Mouse (Mus musculus) testis, postnatal 14 days (tissue): ENCODE data around the gene Trove2.
A peak's percentile ranks its signal among the peaks of the same experiment; 100 is the strongest.
"Not testable (repeated sequence)": the region's sequence is repeated elsewhere in the genome, so short reads cannot be mapped to it uniquely, and the experiment has no call there.

Experiments used
- DNase-seq: peaks from one replicate; pipeline ENCODE4 v3.0.0; 2021; ENCODE audit warnings: low spot score

Gene Trove2

DNA sequence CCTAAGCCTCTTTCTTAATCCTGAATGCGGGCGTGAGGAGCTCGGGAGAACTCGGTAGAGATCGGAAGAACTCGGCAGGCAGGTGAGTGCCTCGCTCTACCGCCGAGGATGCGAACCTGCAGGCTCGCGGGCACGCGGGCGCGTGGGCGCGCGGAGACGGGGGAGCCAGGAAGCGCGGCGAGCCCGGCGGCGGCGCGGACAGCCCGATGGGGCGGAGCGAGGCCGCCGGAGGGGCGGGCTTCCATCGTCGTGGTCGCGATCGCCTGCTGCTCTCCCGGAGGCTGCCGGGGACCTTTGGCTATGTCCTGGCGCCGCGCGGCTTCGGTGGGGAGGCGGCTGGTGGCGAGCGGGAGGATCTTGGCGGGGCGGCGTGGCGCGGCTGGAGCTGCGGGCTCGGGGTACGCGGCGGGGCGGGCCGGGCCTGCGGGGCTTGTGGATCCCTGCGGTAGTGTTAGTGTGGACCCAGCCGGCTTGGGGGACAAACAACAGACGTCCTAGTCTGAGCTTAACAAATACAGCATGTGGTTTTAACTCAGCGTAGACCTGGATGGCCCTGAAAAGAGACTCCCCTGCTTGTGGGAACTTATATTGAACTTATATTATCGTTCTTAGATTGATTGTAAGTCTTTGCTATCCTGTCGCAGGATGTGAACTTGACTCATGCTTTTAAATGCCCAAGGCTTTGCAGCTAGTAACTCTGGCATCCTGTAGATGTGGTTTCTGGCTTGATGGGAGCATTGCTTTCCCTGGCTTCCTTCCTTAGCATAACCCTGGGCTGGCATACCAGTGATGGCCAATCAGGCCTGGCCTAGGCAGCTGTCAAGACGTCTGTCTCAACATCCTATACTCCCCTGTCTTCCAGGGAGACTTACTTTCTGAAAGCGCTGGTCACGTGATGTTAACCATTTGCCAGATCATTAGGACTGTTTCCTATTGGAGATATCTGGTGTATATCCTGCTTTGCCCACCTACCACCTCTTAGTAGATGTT is 37.2 kb downstream of the Trove2 start:
- DNase-seq = peak; percentile 81

DNA sequence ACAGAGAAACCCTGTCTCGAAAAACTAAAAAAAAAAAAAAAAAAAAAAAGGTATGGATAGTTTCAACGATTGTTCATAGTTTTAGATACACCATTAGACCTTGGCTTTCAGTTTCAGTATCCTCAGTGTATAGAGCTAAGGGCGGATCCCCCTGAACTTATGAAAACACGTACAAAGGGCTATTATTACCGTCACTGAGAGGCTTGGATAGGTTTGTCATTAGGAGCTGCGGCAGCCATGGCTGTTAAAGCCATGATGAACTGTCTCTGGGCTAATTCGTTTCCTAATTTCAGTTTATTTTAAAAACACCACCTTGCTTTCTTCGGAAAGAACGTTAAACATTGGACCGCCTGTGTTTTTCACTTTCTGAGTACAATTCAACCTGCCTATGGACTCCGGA is 38.1 kb downstream of the Trove2 start:
- DNase-seq = no peak

DNA sequence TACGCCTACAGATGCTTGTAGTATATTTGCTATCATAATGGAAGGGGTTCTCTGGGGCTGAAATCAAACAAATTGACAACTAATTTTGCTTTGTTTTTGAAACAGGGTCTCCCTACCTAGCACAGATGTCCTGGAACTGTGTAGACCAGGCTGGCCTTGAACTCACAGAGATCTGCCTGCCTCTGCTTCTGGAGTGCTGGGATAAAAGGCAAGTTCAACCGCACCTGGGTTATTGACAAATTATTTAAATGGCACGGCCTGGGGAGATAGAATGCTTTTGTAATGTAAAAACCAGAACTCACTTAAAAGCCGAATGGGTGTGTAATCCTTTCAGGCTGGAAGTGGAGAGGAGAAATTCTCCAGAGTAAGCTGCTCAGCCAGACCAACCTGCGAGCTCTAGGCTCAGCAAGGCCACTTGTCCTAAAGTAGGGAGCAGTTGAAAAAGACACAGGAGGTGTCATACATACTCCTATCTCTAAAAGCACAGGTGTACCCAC is 42.9 kb downstream of the Trove2 start:
- DNase-seq = no peak

DNA sequence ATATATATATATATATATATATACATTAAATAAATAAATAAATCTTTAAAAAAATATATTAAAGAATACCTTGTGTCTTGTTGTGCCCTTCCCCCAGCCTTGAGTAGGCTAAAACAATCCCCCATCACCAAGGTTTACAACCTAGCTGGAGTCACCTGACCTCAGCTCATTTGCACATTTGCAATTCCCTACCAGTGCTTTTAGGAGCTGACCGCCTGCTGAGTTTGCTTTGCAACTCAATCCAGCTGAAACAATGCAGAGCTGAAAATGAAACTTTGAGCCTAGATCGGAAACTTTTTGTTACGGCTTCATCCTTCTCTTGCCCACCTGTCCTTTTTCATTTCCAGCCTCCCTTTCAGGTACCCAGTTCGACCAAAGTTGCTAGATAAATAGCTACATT is 45.2 kb downstream of the Trove2 start:
- peak; percentile 42 for DNase-seq

DNA sequence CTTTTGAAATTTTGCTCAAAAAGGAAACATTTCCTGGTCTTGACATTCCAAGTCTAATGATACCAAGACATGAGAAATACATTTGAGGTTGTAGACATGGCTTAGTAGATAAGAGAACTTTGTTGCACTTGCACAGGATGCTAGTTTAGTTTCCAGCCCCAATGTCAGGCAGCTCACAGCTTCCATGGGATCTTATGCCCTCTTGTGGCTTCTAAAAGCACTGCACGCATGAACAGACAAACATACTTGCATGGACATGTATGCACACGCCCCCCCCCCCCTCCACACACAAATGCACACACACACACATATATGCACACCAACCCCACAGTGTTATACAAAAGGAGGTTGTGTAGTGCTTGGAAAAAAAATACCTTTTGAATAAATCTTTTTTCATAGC is 46.0 kb downstream of the Trove2 start:
- DNase-seq = no peak

DNA sequence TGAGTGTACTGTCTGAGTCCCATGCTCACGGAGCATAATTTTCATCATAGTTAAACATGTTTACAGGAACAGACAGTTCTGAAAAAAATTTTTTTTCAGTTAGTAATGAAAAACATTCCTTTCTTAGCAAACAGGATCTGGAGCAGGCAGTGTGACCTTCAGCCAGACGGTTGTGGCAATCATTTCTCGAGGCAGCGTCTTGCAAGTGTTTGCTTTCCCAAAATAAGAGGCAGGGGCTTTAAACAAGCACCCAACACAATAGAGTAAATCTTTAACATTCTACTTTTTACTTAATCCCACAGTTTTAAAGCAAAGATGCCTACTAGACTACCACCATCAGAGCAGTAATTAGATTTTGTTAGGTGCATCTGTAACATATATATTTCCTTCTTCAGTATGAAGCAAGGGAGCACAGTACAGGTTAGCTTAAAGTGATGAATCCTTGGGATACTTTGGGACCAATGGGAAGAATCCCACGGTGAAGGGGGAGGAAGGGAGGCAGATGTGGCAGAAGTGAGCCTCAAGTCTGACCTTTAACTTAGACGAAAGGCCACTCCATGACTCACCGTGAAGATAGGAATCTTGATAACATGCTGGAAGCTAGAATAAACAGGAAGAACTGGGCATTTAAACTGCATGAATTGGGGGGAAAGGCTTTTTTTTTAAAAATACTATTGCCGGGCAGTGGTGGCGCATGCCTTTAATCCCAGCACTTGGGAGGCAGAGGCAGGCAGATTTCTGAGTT is 49.0 kb downstream of the Trove2 start:
- no peak for DNase-seq

DNA sequence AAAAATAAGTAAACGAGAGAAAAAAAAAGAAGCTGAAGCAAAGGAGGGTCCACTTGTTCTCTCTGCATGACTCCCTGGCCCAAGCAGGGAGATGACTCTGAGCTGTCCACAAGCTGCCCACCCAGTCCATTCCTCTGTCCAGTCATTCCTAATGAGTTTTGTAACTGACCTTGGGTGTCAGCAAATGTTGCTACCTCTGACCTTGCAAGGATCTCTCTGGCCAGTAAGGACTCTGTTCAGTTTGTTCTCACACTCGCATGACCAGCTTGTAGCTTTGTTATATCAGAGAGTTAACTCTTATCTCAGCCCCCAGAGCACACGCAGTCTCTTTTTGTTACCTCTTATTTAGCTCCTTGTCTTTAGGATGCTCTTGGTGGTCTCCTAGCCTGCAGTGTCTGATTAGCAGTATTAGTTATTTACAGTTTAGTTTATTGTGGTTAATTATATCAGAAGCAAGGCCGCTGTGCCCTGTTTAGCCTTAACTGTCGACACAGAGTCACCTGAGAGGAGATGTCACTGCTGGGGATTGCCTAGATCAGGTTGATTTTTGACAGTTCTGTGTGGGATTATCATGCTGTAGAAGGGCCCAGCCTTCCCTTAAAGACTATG is 52.3 kb downstream of the Trove2 start:
- DNase-seq = peak; percentile 64

DNA sequence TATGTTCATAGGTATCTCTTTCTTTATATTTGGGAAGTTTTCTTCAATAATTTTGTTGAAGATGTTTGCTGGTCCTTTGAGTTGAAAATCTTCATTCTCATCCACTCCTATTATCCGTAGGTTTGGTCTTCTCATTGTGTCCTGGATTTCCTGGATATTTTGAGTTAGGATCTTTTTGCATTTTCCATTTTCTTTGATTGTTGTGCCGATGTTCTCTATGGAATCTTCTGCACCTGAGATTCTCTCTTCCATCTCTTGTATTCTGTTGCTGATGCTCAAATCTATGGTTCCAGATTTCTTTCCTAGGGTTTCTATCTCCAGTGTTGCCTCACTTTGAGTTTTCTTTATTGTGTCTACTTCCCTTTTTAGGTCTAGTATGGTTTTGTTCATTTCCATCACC is 60.8 kb downstream of the Trove2 start, which contains the start of gene Glrx2:
Gene Glrx2, plus strand, starts transcription at position 301 of the 400 bp plus-strand sequence.
- not testable (repeated sequence) for DNase-seq

DNA sequence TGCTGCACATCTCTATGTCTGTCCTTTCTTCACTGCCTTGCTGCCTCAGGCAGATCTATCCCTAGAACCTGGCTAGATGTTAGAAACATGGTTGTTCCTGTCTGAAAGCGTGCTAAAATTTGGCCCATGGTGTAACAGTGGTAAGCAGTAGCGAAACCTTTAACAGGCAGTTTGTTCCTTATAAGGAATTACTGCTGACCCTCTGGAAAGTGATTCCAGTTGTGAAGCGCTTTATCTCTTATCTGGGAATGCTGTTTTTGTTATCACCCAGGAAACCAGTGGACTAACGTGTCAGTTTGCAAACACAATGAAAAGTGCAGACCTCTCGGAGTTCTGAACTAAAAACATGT is 66.3 kb downstream of the Trove2 start:
- no peak for DNase-seq

DNA sequence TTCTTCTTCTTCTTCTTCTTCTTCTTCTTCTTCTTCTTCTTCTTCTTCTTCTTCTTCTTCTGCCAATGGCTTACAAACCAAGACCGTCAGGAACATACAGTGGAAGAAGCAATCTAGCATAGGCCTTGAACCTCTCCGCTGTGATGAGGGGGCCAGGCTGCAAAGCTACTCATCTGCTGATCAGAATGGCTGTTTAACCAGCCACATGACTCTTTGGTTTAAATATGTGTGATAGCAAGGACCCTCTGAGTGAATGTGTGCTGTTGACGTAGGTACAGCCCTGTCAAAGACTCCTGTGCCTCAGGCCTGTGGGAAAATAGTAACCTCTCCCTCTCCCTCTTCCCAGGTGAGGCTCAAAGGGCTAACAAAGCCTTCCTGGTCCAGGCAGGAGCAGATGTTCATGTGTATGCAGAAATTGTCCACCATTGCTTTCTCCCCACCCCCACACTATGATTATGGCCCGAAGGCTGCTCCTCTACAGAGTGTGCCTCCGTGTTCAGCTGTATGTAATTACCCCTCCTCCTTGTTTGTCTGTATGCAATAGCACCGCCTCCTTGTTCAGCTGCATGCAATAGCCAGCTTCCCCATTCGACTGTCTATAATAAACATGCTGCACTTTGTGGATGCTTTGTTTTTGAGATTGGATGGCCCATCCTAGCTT is 66.8 kb downstream of the Trove2 start:
- no peak for DNase-seq

DNA sequence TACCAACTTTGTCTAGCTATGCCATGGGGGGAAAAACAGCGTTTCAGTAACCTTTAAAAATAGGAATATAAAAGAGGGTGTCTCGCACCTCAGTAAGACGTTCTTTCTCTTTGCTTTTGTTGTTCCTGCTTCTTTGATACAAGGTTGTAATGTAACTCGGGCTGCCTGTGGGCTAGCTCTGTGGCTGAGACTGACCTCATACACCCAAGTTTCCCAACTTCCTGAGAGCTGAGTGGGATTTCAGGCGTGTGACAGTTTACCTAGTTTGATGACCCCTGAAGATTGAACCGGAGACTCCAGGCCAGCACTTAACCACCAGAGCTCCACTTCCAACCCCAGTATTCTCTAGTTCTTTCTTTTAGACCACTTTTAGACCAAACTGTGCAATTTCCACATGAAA is 68.5 kb downstream of the Trove2 start:
- no peak for DNase-seq

DNA sequence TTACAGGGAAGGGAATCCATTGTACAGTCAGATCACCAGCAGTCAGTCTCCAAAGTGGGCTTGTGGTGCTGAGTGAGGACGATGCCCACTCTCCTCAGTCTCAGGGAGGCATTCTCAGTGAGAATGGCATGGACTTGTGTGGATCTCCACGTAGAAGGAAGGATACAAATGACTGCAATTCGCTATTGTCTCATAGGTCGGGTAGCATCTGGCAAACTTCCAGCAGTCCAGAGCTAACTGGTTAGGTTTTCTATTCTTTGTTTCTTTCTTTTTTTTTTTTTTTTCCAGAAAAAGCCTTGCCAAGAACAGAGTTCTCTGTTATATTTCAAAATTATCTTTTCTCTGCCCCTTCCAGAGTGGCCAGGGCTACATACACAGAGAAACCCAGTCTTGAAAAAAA is 69.9 kb downstream of the Trove2 start:
- peak; percentile 63 for DNase-seq

DNA sequence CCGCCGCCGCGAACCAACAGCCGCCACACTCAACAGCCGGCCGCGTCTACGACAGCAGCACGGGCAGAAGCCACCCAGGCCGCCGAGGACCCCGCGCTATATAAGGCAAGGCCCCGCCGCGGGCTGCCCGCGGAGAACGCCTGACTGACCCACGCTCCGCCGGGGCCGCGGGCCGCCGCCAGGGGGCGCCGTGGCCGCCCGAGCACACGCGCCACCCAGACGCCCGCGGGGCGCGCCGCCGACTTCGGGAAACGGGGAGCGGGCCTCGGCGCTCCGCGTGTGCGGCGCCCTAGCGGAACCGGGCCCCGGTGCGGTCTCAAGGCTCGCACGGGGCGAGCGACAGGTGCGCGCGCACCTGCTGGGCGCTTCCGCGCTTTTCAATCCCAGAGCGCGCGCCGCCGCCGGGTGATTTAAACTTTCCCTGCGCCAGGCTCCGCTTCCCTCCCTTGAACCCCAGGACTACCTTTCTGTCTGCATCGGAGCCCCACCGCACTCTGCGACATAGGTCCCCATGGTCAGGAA is 74.1 kb downstream of the Trove2 start, which contains the start of gene Cdc73:
Gene Cdc73, minus strand, starts transcription at position 153 of the 522 bp plus-strand sequence.
- DNase-seq = peak; percentile 91

DNA sequence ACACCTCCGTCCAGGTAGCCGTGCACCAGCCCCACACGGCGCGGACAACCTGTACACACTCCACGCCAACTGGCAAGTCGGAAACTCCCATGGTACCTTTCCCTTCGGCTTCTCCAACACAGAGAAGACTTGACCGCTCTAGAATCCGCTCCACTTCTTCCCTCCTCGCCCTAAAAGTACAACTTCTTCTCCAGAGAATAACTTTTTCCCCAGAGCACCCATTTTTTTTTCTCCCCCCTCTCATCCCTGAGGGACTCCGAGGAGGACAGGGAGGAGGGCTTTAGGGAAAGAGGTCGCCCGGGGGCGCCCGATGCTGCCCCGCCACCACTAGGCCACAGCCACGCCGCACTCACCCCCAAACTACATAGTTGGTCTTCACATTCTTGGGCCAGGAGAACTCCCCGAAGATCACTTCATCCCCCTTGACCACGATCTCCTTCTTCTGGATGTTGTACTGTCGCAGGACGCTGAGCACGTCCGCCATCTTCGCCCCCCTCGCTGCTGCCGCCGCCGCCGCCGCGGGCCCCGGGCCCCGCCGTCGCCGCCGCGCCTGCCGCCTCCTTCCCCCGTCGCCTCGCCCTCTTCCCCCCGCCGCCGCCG is 74.6 kb downstream of the Trove2 start:
- peak; percentile 67 for DNase-seq

DNA sequence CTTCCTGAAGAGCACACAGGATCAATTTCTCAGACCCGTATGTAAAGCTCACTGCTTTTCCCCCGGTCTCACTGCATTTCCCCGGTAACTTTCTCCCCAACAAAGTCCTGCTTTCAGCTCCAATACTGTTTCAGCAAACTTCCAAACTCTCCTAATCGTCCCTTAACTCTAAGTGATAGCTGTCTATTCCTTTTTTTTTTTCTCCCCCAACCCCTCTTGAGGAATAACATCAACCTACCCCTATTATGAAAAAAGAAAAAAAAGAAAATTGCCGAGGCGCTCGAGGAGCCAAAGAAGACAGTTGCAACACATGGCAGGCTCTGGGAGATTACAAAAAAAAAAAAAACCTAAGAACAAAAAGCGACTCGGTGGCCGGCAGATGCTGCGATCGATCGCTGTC is 75.1 kb downstream of the Trove2 start:
- DNase-seq = no peak
